Mouse (Mus musculus) left cerebral cortex, adult 8-10 months (tissue): ENCODE data around the gene Rab19. TPM values are rescaled to one million over a fixed set of nuclear protein-coding genes. Genes with fewer than 3 reads are reported as not detected.
"Not testable (repeated sequence)": the region's sequence is repeated elsewhere in the genome, so short reads cannot be mapped to it uniquely, and the experiment has no call there.

Experiments
- DNase-seq, 2 experiments: peaks; one replicate each; pipeline ENCODE4 v3.0.0; 2022; ENCODE audit warnings: low spot score in 2 of 2
- total RNA-seq, 4 experiments: library from RNA; stranded (reverse); gene quantifications; 2 replicates each; pipeline ENCODE4 v1.2.4; 2022

Gene Rab19
- total RNA-seq, 4 experiments from 2014 or later: 0.24 to 0.34 (median 0.33) TPM; not detected in 1

DNA sequence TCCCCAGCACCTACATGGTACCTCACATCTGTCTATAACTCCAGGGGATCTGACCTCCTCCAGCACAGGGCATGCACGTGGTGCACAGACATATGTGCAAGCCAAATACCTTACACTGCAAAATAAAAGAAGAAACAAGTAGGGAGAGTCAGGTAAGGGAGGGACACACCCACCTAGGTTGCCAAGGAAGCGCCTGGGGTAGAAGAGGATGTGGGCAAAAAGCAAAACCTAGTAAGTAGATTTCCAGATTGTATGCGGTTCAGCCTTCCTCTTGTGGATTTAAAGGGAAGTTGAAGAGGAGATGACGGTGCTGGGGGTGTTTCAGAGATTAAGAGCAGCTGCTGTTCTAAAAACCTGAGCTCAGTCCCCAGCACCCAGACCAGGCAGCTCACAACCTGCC, 1.8 kb upstream of the Rab19 start:
- DNase-seq: no peak

DNA sequence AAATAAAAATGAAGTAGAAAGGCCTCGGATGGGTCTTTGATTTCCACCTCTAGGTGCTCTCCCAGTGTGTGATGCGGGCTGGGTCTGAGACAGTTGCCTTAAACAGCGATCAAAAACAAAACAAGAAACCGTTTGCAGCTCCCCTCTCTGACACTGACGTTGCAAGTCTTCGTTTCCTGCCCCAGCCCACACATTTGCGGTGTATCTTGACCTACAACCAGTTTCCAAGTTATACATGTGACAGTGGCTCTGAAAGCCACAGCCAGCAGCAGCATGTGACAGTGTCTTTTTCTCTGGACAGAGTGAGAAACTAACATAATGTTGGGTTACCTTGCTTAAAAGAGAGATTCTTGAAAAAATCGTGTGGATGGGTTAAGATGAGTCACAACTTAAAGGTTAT, 1.2 kb upstream of the Rab19 start:
- no peak for DNase-seq

DNA sequence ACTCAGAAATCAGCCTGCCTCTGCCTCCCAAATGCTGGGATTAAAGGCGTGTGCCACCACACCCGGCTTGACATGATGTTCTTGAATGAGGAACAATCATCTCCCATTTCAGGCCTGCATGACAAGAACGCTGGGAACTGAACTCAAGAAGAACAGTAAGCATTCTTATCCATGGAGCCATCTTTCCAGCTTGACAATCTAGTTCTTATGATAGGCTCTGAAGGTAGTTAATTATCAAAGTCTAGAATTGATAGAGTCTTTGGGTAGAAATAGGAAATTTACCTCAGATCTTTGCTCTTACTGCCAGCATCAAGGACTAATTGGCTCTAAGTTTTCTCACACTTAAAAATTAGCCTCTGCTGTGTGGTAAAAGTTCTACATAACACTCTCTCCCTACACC, 699 bp upstream of the Rab19 start:
- DNase-seq: no peak

DNA sequence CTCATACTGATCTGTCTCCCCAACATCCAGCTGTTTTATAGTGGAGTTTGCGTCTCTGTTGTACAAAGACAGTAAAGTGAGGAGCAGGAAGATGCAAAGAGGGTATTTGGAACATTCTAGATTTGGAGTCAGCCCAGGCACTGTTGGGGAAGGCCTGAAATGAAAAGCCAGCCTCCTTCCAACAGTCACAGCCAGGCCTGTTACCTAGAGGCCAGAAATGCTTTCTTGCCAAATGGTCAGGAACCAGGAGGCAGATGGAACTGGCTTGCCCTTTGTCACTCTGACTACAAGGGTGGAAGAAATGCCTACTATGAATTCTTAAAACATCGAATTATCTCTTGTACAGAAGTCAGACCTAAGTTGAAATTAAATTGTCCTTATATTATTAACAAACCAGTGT, 9.0 kb downstream of the Rab19 start:
- DNase-seq: no peak

DNA sequence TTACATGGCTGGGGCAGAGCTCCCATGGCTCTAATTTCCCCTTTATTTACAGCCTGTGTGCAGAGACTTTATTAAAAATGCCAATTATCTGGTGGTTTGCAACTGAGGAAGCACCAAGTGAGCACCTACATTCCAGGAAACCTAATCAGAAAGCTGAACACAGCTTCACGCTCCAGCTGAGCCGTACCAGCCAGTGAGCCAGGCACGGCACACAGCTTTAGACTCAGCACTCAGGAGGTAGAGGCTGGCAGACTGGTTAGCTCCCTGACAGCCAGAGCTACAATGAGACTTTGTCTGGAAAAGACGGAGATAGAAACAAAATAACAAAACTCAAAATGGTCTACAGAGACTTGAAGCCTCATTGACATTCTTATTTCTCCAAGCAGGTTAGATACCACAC, 14.5 kb downstream of the Rab19 start:
- no peak for DNase-seq

DNA sequence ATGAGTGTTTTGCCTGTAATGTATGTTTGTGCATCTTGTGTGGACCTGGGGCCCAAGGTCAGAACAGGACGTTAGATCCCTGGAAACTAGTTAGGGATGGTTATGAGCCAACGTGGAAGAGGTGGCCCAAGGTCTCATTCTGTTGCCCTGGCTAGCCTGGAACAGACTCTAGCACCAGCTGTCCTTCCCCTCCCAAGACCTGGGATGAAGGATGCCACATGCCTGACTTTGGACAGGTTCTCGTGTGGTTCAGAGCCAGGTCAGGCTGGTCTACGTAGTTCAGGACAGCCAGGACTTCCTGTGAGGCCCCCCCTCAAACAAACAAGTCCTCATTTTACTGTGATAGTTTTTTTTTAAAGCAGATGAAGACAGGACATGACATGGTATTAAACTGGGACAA, 14.9 kb downstream of the Rab19 start:
- no peak for DNase-seq

DNA sequence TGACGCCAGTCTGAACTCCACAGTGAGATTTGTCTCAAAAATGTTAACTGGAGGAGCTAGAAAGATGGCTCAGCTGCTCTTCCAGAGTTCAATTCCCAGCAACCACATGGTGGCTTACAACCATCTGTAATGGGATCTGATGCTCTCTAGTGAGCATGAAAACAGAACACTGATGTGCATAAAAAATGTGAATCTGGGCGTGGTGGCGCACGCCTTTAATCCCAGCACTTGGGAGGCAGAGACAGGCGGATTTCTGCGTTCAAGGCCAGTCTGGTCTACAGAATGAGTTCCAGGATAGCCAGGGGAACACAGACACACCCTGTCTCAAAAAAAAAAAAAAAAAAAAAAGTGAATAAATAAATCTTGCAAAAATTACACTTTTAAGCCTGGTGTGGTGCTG, 16.1 kb downstream of the Rab19 start:
- no peak for DNase-seq

DNA sequence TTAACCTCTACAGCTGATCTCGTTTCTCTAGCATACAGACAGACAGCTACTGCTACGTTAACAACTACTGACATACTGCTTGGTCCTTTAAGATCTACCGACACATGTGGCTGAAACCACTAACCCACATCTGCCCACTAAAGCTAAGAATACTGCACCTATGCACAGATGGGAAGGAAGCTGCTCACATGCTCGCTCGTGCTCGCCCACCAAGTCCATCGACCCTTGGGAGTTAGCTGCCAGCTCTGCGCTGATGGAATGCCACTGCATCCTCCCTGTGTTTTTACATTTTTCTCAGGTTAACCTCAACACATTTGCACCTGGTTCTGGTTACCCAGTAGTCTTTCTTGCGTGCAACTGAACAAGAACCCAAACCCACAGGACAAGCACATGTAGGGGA, 17.4 kb downstream of the Rab19 start:
- DNase-seq: no peak

DNA sequence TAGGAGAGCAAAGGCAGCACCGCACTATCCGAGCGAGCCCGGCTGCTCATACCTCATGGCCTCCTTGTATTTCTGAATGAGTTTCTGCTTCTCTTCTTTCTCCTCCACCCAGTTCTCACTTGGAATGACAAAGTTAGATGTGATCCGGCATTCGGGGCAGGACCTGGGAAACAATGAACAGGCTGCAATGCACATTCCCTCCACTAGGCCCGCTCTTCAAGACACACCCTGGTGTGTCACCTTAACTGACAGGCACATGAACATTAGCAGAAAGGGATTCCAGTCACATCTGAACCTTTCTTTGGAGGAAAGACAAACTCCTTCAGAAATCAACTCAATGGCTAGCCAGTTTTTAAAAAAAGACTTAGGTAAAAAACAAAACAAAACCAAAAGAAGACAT, 19.4 kb downstream of the Rab19 start:
- no peak for DNase-seq

DNA sequence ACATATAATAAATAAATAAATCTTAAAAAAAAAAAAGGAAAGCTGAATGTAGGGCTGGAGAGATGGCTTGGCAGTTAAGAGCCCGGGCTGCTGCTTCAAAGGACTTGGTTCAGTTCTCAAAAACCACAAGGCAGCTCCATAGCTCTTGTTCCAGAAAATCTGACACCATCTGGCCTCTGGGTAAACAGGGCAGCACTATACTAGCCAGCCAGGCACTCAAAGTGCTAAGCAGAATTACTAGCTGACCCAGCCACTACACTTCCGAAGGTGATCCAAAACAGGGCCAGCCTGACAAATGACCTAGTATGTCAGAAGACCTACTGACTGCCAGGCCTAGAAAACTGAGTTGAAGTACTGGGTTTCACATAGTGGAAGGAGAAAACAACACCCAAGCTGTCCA, 22.2 kb downstream of the Rab19 start:
- no peak for DNase-seq

DNA sequence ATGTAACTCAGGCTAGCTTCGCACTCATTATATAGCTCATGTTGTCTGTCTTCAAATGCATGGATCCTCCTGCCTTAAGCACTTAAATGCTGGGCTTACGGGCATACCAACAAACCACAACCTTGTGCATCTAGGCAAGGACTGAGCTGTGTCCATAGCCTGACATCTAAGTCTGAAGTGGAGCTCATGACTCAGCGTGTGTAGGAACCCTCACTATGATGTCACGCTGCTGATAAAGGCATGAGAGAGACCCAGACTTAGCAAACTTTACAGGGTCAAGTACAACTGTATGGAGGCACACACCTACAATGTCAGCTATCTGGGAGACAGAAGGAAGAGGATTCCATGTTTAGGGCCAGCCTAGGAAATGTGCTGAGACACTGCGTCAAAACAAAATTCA, 25.5 kb downstream of the Rab19 start:
- no peak for DNase-seq

DNA sequence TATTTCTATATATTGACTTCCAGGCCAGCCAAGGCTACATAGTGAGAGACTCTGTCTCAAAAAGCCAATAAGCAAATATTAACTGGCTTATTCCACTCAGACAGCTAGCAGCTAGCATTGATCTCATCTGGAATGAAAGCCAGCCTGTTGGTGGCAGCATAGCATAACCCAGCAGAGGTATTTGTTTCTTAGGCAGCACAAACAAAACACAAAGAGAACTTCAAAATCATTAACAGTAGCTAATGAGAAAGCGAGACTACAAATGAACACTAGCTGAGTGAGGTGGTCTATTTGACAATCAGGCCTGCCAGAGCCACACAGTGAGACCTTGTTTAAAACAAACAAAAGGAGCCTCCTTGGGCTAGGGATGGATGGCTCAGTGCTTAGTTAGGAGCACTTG, 33.1 kb downstream of the Rab19 start:
- no peak for DNase-seq

DNA sequence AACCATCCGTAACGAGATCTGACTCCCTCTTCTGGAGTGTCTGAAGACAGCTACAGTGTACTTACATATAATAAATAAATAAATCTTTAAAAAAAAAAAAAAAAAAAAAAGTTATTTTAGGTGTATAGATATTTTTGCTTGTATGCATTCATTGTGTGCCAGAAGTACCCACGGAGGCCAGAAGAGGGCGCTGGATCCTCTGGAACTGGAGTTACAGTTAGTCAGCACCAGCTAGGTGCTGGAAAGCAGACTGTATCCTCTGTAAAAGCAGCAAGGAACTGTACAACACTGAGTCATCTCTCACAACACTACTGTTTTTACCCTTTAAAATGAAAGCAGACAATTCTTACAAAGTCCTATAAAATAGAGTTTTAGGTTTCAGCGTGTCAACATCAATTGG, 34.8 kb downstream of the Rab19 start:
- DNase-seq: peak; percentile 38 to 69

DNA sequence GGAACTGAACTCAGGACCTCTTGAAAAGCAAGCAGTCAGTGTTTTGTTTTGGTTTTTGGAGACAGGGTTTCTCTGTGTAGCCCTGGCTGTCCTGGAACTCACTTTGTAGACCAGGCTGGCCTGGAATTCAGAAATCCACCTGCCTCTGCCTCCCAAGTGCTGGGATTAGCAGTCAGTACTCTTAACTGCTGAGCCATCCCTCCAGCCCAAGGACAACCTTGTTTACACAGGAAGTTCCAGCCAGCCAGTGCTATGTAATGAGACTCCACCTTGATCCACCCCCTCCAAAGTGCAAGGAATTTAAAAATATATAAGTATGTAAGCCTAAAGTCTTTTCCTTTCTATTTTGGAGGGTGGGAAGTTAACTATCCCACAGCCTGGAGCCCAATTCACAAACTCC, 35.7 kb downstream of the Rab19 start:
- not testable (repeated sequence) for DNase-seq

DNA sequence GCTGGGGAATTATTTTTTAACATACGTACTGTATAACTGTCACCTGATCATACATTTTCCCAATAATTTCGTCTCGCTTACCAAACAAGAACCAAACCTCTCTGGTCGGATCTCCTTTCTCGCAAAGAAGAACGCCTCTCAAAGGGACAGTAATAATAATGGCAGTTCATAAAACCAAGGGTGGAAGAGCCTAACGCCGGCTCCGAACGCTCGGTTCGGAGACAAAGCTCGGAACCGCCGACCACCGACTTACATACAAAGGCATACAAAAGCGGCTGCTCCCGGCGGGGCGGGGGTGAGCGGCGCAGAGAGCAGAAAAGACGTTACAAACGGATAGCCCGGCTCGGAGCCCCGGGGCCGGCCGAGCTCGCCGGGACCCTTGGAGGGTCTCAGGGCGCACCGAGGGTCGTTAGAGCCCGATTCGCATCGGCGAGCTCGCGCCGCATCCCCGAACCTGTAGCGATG, 38.4 kb downstream of the Rab19 start:
- peak in 1 of 2 experiments; percentile 33 for DNase-seq

DNA sequence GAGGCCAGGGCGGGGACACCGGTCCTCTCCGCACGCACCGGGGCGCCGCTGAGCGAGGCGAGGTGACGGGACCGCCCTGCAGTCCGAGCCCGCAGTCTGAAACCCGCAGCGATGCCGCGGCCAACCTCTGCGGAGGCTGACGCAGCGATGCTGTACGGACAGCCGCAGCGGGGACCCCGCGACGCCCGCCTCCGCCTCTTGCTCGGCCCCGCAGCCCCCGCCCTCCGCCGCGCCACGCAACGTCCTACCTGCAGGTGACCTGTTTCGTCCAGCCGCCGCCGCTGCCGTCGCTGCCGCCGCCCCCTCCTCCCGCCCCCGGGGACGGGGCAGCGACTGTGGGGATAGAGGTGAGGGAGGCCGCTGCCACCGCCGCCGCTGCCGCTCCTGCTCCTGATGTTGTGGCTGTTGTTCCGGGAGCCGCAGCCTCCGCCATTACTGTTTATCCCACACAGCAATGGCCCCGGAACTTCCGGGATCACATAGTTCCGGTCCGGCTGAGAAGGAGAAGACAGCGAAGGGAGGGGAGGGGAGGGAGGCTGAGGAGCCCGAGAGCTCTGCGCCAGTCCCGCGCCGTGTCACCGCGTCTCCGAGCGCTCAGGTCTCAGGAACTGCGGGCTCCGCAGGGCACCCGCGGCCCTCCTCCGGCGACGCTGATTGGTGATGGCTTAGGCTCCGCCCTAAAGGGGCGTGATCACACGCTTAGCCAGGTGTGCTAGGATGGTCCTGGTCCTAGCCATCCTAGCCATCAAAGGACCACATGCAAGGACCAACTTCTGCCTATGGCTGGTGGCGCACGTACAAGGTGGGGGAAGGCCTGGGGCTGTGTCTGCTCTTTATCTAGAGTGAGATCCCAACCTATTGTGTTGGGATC, 39.1 kb downstream of the Rab19 start, which contains the start of gene Mkrn1:
TSS of gene Mkrn1 (minus strand) at position 612 of the 871 bp plus-strand sequence.
- peak; percentile 64 to 84 for DNase-seq

DNA sequence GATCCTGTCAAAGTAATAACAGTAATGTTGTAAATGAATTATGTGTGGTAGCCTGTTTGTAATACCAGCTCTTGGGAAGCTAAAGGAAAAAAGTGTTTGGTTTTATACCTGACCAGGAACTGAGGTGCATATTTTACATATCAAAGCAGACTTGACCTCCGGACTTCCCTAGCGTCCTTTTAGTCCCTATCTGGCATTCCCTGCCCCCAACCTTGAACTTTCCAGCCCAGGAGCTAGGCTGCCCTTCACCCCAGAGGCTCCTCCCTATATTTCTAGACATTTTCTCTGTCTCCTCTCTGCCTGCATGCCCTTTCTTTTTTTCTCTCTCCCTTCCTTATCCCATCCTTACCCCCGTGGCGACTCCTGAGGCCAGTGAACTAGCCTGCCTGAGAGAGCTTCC, 39.9 kb downstream of the Rab19 start:
- no peak for DNase-seq

DNA sequence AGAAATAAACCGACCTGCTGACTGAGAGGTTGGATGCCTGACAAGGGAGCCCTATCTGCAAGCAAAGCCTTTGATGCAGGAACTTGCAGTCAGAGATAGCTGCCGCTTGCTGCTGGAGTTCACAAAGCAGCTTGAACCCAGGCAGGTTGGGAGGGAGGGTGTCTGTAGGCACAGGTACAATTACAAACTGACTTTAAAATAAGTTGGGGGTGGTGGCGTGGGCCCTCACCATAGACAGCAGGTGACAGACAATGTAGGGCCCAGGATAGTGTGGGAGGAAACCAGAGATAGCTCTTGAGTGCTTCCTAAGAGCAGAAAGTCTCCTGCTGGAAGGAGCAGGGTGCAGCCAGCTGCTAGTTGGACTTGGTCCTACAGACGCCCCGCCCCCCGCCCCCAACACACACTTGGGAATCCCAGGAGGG, 42.2 kb downstream of the Rab19 start:
- peak in 1 of 2 experiments; percentile 52 for DNase-seq

DNA sequence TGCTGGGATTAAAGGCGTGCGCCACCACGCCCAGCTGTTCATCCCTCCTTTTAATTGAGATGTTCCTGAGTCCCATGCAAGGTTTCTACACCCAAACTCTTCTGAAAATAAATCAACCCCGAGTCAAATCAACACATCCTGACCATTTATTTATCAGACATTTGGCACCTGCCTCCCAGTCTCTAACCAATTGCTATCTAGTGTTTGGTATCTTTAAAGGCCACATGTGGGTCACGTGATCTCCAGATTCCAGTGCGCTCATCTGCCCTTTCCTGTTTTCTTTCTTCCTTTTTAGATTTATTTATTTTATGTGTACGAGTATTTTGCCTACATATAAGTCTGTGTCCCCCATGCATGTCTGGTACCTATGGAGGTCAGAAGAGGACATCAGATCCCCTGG, 42.7 kb downstream of the Rab19 start:
- DNase-seq: no peak

DNA sequence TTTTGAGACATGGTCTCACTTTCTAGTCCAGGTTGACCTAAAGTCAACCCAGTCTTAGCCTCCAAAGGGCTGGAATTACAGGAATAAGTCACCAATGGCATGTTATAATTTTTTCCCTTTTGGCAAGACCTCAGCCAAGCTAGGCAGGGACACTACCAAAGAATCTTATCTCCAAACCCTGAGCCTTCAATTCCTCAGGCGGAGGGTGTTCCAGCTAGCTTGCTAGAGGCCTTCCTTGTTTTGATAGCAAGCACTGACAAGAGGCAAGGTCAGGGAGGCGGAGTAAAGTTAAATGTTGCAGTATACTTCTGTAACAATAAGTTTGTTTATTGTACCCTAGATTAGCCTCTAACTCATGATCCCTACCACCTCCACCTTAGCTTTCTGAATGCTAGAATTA, 44.2 kb downstream of the Rab19 start:
- DNase-seq: no peak

DNA sequence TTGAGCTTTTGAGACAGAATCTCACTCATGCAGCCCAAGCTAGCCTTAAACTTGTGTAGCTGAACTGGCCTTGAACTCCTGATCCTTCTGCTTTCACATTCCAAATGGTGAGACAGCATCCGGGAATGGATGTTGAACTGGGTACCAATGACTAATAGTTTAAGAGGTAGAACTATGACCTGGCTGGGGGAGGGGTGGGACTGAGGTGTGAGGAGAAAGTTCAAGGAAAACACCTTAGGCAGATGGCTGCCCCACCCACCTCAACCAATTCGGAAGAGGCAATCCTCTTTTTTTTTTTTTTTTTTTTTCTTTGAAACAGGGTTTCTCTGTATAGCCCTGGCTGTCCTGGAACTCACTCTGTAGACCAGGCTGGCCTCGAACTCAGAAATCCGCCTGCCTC, 45.8 kb downstream of the Rab19 start:
- no peak for DNase-seq

DNA sequence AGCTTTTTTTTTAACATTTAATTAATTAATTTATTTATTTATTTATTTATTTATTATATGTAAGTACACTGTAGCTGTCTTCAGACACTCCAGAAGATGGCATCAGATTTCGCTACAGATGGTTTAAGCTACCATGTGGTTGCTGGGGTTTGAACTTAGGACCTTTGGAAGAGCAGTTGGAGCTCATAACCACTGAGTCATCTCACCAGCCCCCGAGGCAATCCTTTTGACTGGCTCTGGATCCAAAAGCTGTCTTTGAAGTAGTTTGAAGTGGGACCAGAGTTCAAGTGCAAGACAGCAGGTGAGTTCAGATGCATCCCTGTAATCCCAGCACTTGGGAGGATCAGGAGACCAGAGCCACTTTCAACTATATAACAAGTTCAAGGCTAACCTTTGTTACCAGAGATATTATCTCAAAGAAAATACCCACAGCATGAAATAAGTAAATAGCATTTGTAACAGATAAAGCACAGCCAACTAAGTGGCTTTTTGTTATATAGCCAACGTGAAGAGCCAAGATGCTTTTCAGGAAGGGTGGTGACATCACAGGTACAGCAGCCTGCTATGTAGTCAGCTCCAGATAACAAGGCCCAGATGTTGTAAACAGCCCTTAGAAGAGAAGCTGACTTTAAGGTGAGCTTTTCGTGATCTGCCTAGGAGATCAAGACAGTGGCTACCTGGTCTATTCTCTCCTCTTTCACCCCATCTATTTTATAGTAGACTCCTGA, 46.5 kb downstream of the Rab19 start:
- no peak for DNase-seq
